In genomic region chr9:79598578-79598977, GRCm38 (mm10) we compare ENCODE assay signal across 25 mouse cellular contexts.
"Had no signal": no experiment of that assay in that cellular context is flagged by ENCODE, and none has a peak within 500 bp of the region (broad histone marks: within the 10 kb centered on the region; RNA-seq: fewer than 3 reads in every experiment).

No protein-coding gene starts in this region.

- DNase-seq: gastrocnemius, postnatal 14 days; gastrocnemius, postnatal 36 days; heart, adult 11 months; heart, adult 2 months; heart, postnatal 14 days; heart, postnatal 36 days; kidney, adult 11 months; kidney, adult 2 months; kidney, adult 9 months; kidney, postnatal 14 days; layer of hippocampus, adult 9-11 months; layer of hippocampus, postnatal 36 days; left cerebral cortex, postnatal 4 days had no signal

- H3K27me3 ChIP-seq: heart, embryonic 13.5 days; heart, embryonic 15.5 days; hindbrain, embryonic 15.5 days; kidney, embryonic 15.5 days; limb, embryonic 12.5 days; limb, embryonic 15.5 days; liver, embryonic 12.5 days had no signal

- H3K36me3 ChIP-seq: heart, embryonic 15.5 days; hindbrain, embryonic 13.5 days; hindbrain, embryonic 15.5 days; kidney, embryonic 15.5 days; liver, embryonic 12.5 days had no signal

- H3K9me3 ChIP-seq: heart, embryonic 13.5 days; heart, embryonic 15.5 days; hindbrain, embryonic 13.5 days; hindbrain, embryonic 15.5 days; kidney, embryonic 15.5 days; limb, embryonic 12.5 days; limb, embryonic 15.5 days; liver, embryonic 12.5 days had no signal

- H3K4me3 ChIP-seq: heart, adult 2 months; heart, embryonic 13.5 days; heart, embryonic 15.5 days; hindbrain, embryonic 13.5 days; hindbrain, embryonic 15.5 days; kidney, embryonic 15.5 days; limb, embryonic 12.5 days; limb, embryonic 15.5 days; liver, embryonic 12.5 days had no signal

- H3K4me2 ChIP-seq: heart, embryonic 11.5 days; heart, embryonic 13.5 days; heart, embryonic 15.5 days; kidney, embryonic 15.5 days; limb, embryonic 12.5 days; limb, embryonic 15.5 days; liver, embryonic 12.5 days had no signal

- H3K9ac ChIP-seq: heart, embryonic 13.5 days; heart, embryonic 15.5 days; hindbrain, embryonic 13.5 days; hindbrain, embryonic 15.5 days; kidney, embryonic 15.5 days; limb, embryonic 12.5 days; limb, embryonic 15.5 days; liver, embryonic 12.5 days; liver, embryonic 14.5 days had no signal

- H3K27ac ChIP-seq: heart, adult 2 months; heart, embryonic 13.5 days; kidney, embryonic 15.5 days; kidney, postnatal 0 days; liver, embryonic 12.5 days; liver, embryonic 14.5 days had no signal

- H3K4me1 ChIP-seq: hindbrain, embryonic 15.5 days; kidney, embryonic 15.5 days; liver, embryonic 12.5 days had no signal

- ATAC-seq: intestine, embryonic 16.5 days; liver, embryonic 12.5 days had no signal
